Mouse (Mus musculus) hindbrain, embryonic 13.5 days (tissue): ENCODE results near the gene Hist1h1a. TPM values are rescaled to one million over a fixed set of nuclear protein-coding genes. Genes with fewer than 3 reads are reported as not detected.

Source experiments
- microRNA-seq: library from miRNA; unstranded; fragments of <30 nt; microRNA quantifications from one replicate; pipeline ENCODE4, GENCODE M21; 2016
- polyA plus RNA-seq: library from polyadenylated mRNA; unstranded; fragments of >200 nt; fragmentation: Nextera tagmentation; extraction: Ambion mirVana; gene quantifications from 2 replicates; pipeline ENCODE4 v1.2.1, GENCODE M21; 2015

Gene Hist1h1a
- polyA plus RNA-seq, 1 experiment from 2014 or later: 1.2 TPM

Small RNA genes within 50 kb of the gene (microRNA-seq; reads per million reads assigned to microRNA genes)
- not detected for gene Gm44314
- gene Gm44484: not detected

Other genes starting within 250 kb of the Hist1h1a start
- gene Hist1h4h, start 232.6 kb upstream of the Hist1h1a start, polyA plus RNA-seq: 4.2 and 5.7 TPM in 2 replicates
- gene Hist1h2af, start 229.8 kb upstream of the Hist1h1a start, polyA plus RNA-seq: 2.4 TPM in 1 of 2 replicates, not detected in the other
- gene Hist1h3g, start 228.2 kb upstream of the Hist1h1a start, polyA plus RNA-seq: 1.8 and 3.0 TPM in 2 replicates
- 0.29 TPM in 1 of 2 replicates, not detected in the other for gene Hist1h2bh, start 220.3 kb upstream of the Hist1h1a start, polyA plus RNA-seq
- gene Hist1h3f, start 219.6 kb upstream of the Hist1h1a start, polyA plus RNA-seq: 0.38 TPM in 1 of 2 replicates, not detected in the other
- 0.83 TPM in 1 of 2 replicates, not detected in the other for gene Hist1h4f, start 212.0 kb upstream of the Hist1h1a start, polyA plus RNA-seq
- gene Hist1h1d, start 210.4 kb upstream of the Hist1h1a start, polyA plus RNA-seq: 0.10 and 0.16 TPM in 2 replicates
- 2.1 and 2.8 TPM in 2 replicates for gene Hist1h3e, start 201.3 kb upstream of the Hist1h1a start, polyA plus RNA-seq
- gene Hist1h2ae, start 192.4 kb upstream of the Hist1h1a start, polyA plus RNA-seq: 26.4 and 29.3 TPM in 2 replicates
- gene Hist1h2bg, start 192.3 kb upstream of the Hist1h1a start, polyA plus RNA-seq: 2.8 TPM in 2 replicates
- gene Hist1h2bf, start 189.5 kb upstream of the Hist1h1a start, polyA plus RNA-seq: 1.2 and 3.0 TPM in 2 replicates
- 0.61 and 2.7 TPM in 2 replicates for gene Hist1h2ad, start 189.3 kb upstream of the Hist1h1a start, polyA plus RNA-seq
- gene Hist1h3d, start 187.9 kb upstream of the Hist1h1a start, polyA plus RNA-seq: 1.6 and 2.7 TPM in 2 replicates
- gene Hist1h4d, start 182.1 kb upstream of the Hist1h1a start, polyA plus RNA-seq: 50.0 and 52.6 TPM in 2 replicates
- 1.2 and 1.6 TPM in 2 replicates for gene Hist1h2be, start 142.5 kb upstream of the Hist1h1a start, polyA plus RNA-seq
- gene Hist1h1e, start 141.1 kb upstream of the Hist1h1a start, polyA plus RNA-seq: 7.9 and 8.8 TPM in 2 replicates
- gene Hist1h2ac, start 79.7 kb upstream of the Hist1h1a start, polyA plus RNA-seq: 0.38 and 0.54 TPM in 2 replicates
- gene Hist1h2bc, start 79.5 kb upstream of the Hist1h1a start, polyA plus RNA-seq: 17.8 and 23.1 TPM in 2 replicates
- not detected in 2 replicates for gene Hist1h1t, start 67.9 kb upstream of the Hist1h1a start, polyA plus RNA-seq
- 3.9 and 4.4 TPM in 2 replicates for gene Hist1h4c, start 65.2 kb upstream of the Hist1h1a start, polyA plus RNA-seq
- gene Hfe, start 52.8 kb upstream of the Hist1h1a start, polyA plus RNA-seq: 5.4 and 5.6 TPM in 2 replicates
- 8.8 and 9.7 TPM in 2 replicates for gene Hist1h1c, start 24.9 kb upstream of the Hist1h1a start, polyA plus RNA-seq
- gene Hist1h3c, start 18.1 kb upstream of the Hist1h1a start, polyA plus RNA-seq: 1.3 and 1.9 TPM in 2 replicates
- gene Hist1h2bb, start 16.9 kb upstream of the Hist1h1a start, polyA plus RNA-seq: 0.86 and 1.7 TPM in 2 replicates
- 10.5 and 12.7 TPM in 2 replicates for gene Hist1h2ab, start 12.5 kb upstream of the Hist1h1a start, polyA plus RNA-seq
- 4.2 and 4.4 TPM in 2 replicates for gene Hist1h3b, start 11.4 kb upstream of the Hist1h1a start, polyA plus RNA-seq
- 1.4 TPM in 1 of 2 replicates, not detected in the other for gene Hist1h4b, start 6.7 kb upstream of the Hist1h1a start, polyA plus RNA-seq
- gene Hist1h4a, start 2.4 kb upstream of the Hist1h1a start, polyA plus RNA-seq: not detected in 2 replicates
- gene Hist1h3a, start 1.3 kb upstream of the Hist1h1a start, polyA plus RNA-seq: 1.9 and 2.5 TPM in 2 replicates
- gene Trim38, start 6.2 kb downstream of the Hist1h1a start, polyA plus RNA-seq: not detected in 2 replicates
- gene Slc17a2, start 43.3 kb downstream of the Hist1h1a start, polyA plus RNA-seq: not detected in 2 replicates
- not detected in 2 replicates for gene Slc17a3, start 75.8 kb downstream of the Hist1h1a start, polyA plus RNA-seq
- not detected in 2 replicates for gene Slc17a1, start 104.1 kb downstream of the Hist1h1a start, polyA plus RNA-seq
- 0.09 TPM in 1 of 2 replicates, not detected in the other for gene Slc17a4, start 151.3 kb downstream of the Hist1h1a start, polyA plus RNA-seq
- gene Hist1h2ba, start 170.5 kb downstream of the Hist1h1a start, polyA plus RNA-seq: not detected in 2 replicates
- not detected in 2 replicates for gene Hist1h2aa, start 170.8 kb downstream of the Hist1h1a start, polyA plus RNA-seq
- gene Scgn, start 227.5 kb downstream of the Hist1h1a start, polyA plus RNA-seq: 1.0 and 1.4 TPM in 2 replicates